Mouse (Mus musculus) midbrain, embryonic 14.5 days (tissue): ENCODE measurements at regions not wholly inside any gene's neighbourhood (a gene's known extent, or its start where the extent isn't known, plus 50 kb on each side); places are given as distances from the start of the nearest gene placed in this dataset.

Experiments used
- ATAC-seq: fragments of 200-750 bp; cut with Nextera tagmentation; 2 replicates; pipeline ENCODE4 v1.8.0; 2017; ENCODE audit warnings: moderate number of reproducible peaks, moderate library complexity; ENCODE audit not compliant: low FRiP score, low TSS enrichment
- DNase-seq: peaks from one replicate; pipeline ENCODE4 v3.0.0-alpha.2; 2015
- H3K27ac ChIP-seq: fragments of 300-500 bp; sonication (generic); replicated peaks from 2 replicates; pipeline ENCODE4 v1.5.1; 2014; ENCODE audit warnings: mild to moderate bottlenecking, low read depth, low read length, moderate library complexity
- H3K27me3 ChIP-seq: fragments of 300-500 bp; sonication (generic); 2 replicates; pipeline ENCODE4 v1.6.1; 2014; ENCODE audit warnings: low read length, control low read depth, mixed read lengths; ENCODE audit not compliant: control insufficient read depth, insufficient read depth
- H3K36me3 ChIP-seq: fragments of 300-500 bp; sonication (generic); 2 replicates; pipeline ENCODE4 v1.6.1; 2014; ENCODE audit warnings: low read length, control low read depth; ENCODE audit not compliant: control insufficient read depth, insufficient read depth
- H3K4me1 ChIP-seq: fragments of 300-500 bp; sonication (generic); 2 replicates; pipeline ENCODE4 v1.6.1; 2014; ENCODE audit warnings: mild to moderate bottlenecking, antibody characterized with exemption, low read length, control low read depth; ENCODE audit not compliant: control insufficient read depth, insufficient read depth
- H3K4me2 ChIP-seq: fragments of 300-500 bp; sonication (generic); 2 replicates; pipeline ENCODE4 v1.6.1; 2014; ENCODE audit warnings: mild to moderate bottlenecking, low read length, moderate library complexity
- H3K4me3 ChIP-seq: fragments of 300-500 bp; sonication (generic); replicated peaks from 2 replicates; pipeline ENCODE4 v1.5.1; 2014; ENCODE audit warnings: low read depth, low read length
- H3K9ac ChIP-seq: fragments of 300-500 bp; sonication (generic); replicated peaks from 2 replicates; pipeline ENCODE4 v1.6.1; 2014; ENCODE audit warnings: mild to moderate bottlenecking, low read length, moderate library complexity
- H3K9me3 ChIP-seq: fragments of 300-500 bp; sonication (generic); 2 replicates; pipeline ENCODE4 v1.6.1; 2016; ENCODE audit warnings: low read length, control low read depth, mixed read lengths; ENCODE audit not compliant: control insufficient read depth
- WGBS: fragments of 180-500 bp; shearing (Covaris S2); extraction: QIAGEN DNeasy Blood & Tissue Kit; methylation state at CpG from one replicate; pipeline ENCODE4 v1.1.7; 2014; 5-methylcytosine and 5-hydroxymethylcytosine counted together

DNA sequence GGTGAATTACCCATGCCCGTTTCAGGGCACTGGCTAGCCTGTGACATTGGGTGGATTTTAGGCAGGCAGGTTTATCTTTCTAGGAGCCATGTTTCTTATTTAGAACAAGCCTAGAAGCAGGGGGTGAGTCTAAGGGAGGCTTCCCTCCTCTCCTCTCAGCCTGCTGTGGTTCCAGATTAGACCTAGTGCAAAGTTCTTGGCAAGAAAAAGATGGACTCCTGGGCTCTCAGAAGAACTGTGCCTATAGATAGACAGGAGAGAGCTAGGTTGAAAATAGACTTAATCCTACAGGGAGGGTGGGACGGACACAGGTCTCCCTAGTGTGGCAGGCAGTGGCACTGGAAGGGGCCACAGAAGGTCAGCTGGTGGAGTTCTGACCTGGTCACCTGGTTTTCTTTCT, 95.3 kb downstream of the Chst1 start:
- Histone ChIP-seq H3K4me2 (no peak overlapping the region), H3K9me3 (no peaks in the 10 kb centered on the region), H3K4me1 (0 out of 2 replicates have a peak, but pooled peaks cover under 1% of the 10 kb centered on the region), H3K27me3 (no peaks in the 10 kb centered on the region), H3K27ac (no peak overlapping the region), H3K9ac (no peak overlapping the region), H3K36me3 (no peaks in the 10 kb centered on the region), H3K4me3 (no peak overlapping the region)
- no peak for DNase-seq
- 85% methylated on average over 2 of the region's 2 CpGs for WGBS
- no peak for ATAC-seq

DNA sequence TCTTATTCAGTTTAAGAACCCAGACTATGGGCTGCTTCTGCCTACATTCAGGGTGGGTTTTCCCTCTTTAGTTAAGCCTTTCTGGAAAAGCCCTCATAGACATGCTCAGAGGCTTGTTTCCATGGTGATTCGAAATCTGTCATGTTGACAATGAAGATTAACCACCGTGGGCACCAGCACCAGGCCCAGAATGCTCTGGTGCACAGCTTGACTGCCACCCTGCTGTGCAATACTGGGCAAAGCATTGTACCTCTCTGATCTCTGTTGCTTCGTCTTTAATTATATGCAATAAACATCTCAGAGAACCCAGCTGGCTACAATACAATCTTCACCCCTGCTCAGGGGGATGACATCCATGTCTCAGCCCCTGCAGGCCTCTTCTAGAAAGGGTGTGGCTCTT, 96.4 kb downstream of the Chst1 start:
- Histone ChIP-seq H3K9me3 (no peaks in the 10 kb centered on the region), H3K27ac (no peak overlapping the region), H3K9ac (no peak overlapping the region), H3K36me3 (no peaks in the 10 kb centered on the region), H3K4me2 (no peak overlapping the region), H3K4me1 (no peaks in the 10 kb centered on the region), H3K27me3 (no peaks in the 10 kb centered on the region), H3K4me3 (no peak overlapping the region)
- 12% methylated on average over 3 of the region's 3 CpGs for WGBS
- ATAC-seq (0 out of 2 replicates have a peak, but pooled peaks have one; percentile 24), DNase-seq (peak; percentile 58)

DNA sequence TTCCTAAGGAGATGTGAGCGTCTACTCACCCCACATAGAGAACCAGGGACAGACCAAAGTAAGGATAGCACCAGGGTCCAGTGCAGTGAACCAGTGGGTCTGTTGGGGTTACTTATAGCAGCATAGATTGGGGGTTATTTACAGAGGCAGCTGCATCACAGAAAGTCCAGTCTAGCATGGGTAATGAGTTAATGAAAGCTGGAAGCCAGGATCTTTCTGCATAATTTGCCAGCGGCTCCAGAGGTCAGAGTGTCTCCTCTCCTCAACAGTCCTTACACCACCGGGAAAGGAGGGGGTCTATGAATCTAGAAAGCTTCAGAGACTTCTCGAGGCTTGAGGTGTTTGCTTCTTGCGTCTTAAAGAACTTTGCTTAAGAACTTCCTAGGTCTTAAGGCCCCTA, 98.2 kb downstream of the Chst1 start:
- H3K4me3 ChIP-seq: no peak overlapping the region
- 78% methylated on average over 5 of the region's 5 CpGs for WGBS
- H3K36me3 ChIP-seq: no peaks in the 10 kb centered on the region
- no peak overlapping the region for H3K9ac ChIP-seq
- no peak overlapping the region for H3K4me2 ChIP-seq
- no peaks in the 10 kb centered on the region for H3K9me3 ChIP-seq
- H3K27ac ChIP-seq: no peak overlapping the region
- no peaks in the 10 kb centered on the region for H3K27me3 ChIP-seq
- peaks cover 8% of the 10 kb centered on the region; the same call in 1 of the 2 replicates for H3K4me1 ChIP-seq
- ATAC-seq (no peak), DNase-seq (no peak)

DNA sequence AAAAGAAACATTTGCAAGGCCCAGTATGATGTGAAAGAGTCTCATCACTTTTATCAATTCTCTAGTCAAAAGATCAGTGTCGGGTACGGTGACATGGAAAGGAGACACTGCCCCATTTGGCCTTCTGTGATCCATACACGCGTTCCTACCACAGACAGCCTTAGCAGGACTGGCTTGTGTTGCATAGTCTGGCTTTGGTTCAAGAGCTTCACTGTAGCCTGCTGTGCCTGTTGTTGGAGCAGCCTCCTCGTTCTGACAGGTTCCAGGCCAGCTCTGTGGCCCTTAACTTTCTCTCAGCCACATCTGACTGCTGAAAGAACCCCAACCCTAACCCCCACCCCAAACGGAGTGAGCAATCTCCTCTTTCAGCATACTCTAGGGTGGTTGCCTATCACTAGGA, 99.9 kb downstream of the Chst1 start:
- WGBS: 88% methylated on average over 6 of the region's 6 CpGs
- no peaks in the 10 kb centered on the region for H3K9me3 ChIP-seq
- no peaks in the 10 kb centered on the region for H3K27me3 ChIP-seq
- no peak overlapping the region for H3K27ac ChIP-seq
- ATAC-seq: no peak
- DNase-seq: no peak
- H3K4me1 ChIP-seq: peaks cover 8% of the 10 kb centered on the region; the same call in 1 of the 2 replicates
- no peaks in the 10 kb centered on the region for H3K36me3 ChIP-seq
- no peak overlapping the region for H3K4me3 ChIP-seq
- H3K4me2 ChIP-seq: no peak overlapping the region
- no peak overlapping the region for H3K9ac ChIP-seq

DNA sequence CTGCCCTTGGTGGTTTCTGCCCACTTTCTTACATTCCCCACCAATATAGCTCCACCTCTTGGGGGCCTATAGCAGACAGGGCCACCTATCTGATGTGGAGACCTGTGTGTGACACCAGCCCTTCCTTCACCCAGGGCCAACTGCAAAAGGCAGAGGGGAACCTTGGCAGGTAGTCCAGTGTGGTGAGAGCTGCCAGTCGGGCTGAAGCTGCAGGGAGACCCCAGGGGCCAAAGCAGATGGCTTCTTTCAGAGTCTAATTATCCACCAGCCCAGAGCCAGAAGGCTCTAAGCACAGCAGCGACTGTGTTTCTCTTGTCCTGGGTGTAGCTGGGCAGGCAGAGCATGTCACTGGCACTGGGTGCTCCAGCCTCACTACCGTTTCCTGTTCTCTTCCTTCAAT, 104.5 kb downstream of the Chst1 start:
- H3K27ac ChIP-seq: no peak overlapping the region
- 49% methylated on average over 3 of the region's 3 CpGs for WGBS
- H3K36me3 ChIP-seq: no peaks in the 10 kb centered on the region
- DNase-seq (no peak), ATAC-seq (no peak)
- no peaks in the 10 kb centered on the region for H3K9me3 ChIP-seq
- no peak overlapping the region for H3K4me2 ChIP-seq
- H3K27me3 ChIP-seq: no peaks in the 10 kb centered on the region
- no peak overlapping the region for H3K9ac ChIP-seq
- peaks cover 8% of the 10 kb centered on the region; the same call in 1 of the 2 replicates for H3K4me1 ChIP-seq
- H3K4me3 ChIP-seq: no peak overlapping the region

DNA sequence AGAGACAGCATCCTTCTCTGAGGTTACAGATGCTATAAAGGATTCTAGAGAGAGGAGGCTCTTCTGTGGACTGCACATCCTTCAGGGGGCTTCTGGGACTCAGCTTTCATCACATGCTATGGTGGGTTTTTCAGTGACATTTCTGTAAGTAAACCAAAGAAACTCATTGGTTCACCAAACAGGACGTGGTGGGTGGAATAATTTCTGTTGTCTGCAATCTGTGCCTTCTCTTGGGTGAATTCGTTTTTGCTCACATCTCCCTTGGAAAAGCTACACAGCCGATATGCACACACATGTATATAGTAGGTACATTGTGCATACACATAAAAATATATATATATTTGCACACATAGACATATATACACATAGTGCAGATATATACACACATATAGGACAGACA, 110.2 kb downstream of the Chst1 start:
- no peaks in the 10 kb centered on the region for H3K9me3 ChIP-seq
- no peak for DNase-seq
- H3K9ac ChIP-seq: no peak overlapping the region
- peaks cover 29% of the 10 kb centered on the region for H3K4me1 ChIP-seq
- no peak overlapping the region for H3K27ac ChIP-seq
- ATAC-seq: no peak
- WGBS: 84% methylated on average over 3 of the region's 3 CpGs
- no peaks in the 10 kb centered on the region for H3K27me3 ChIP-seq
- H3K4me2 ChIP-seq: no peak overlapping the region
- no peaks in the 10 kb centered on the region for H3K36me3 ChIP-seq
- H3K4me3 ChIP-seq: no peak overlapping the region

DNA sequence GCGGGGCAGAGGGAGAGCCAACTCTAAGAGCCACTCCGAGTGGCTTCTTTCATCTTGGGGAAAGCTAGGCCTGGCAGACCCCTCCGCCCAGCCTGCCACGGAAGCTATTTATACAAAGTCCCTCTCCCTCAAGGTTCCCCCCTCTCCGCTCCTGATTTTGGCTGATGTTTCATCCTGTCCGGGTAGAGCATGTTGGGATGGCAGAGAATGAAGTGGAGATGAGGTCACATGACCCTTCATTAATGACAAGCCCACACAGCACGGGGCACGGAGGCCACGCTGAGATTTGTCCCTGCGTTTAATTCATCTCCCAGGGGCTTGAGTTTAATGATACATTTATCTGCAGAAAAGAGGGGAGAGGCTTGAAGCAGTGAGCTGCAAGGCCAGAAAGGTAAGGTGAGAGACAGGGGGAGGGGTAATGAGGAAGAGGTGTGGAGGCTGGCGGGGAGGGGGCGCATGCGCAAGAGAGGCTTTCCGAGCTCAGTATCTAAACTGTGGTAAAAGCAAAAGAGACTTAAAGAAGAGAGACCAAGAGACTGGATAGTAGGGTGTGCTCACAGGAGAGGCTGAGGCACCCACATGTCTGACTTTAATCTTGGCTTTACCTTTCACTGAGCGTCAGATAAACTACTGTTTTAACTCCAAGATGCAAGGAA, 111.7 kb downstream of the Chst1 start:
- WGBS: 36% methylated on average over 15 of the region's 15 CpGs
- peaks cover 29% of the 10 kb centered on the region for H3K4me1 ChIP-seq
- no peaks in the 10 kb centered on the region for H3K36me3 ChIP-seq
- no peak overlapping the region for H3K9ac ChIP-seq
- no peak overlapping the region; the same call in 1 of the 2 replicates for H3K27ac ChIP-seq
- peak; percentile 64 for DNase-seq
- H3K9me3 ChIP-seq: no peaks in the 10 kb centered on the region
- H3K4me2 ChIP-seq: no peak overlapping the region
- no peaks in the 10 kb centered on the region for H3K27me3 ChIP-seq
- H3K4me3 ChIP-seq: no peak overlapping the region
- ATAC-seq: peak; percentile 22; the same call in 1 of the 2 replicates

DNA sequence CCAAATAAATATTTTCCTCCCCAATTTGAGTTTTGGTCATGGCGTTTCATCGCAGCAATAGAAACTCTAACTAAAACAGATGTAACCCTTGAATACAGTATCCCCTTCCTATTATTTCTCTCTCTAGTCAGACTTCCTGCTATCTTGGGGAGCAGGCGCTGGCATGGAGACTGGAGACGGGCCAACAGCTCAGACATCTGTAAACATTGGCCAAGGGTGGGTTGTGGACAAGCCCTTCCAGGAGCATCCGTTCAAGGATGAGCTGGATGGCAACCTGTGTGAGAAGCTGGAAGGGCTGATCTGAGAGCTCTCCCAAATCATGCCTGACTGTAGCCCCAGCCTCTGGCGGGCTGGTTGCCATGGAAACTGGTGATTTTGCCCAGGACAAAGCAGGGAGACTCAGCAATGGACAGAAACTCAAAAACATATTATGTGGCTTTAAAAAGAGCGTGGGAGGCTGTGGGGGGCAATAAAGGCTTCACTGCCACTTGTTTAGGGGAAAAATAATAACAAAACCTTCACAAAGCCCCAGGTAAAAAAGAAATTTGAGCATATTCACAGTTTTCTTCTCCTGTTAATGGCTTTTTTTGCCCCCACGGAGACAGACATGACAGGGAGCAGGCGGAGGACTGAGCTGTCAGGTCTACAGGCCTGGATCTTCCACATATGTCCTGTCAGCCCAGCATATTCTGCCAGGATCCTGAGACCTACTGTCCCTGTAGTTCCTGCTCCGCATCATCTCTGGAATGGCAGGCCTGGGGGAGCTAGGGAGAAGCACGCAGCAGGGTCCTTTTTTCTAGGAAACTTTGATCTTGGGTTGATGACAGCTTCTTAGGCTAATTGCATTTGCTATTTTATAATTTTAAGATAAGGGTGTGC, 113.0 kb downstream of the Chst1 start:
- peak; percentile 69 for ATAC-seq
- peaks cover 29% of the 10 kb centered on the region for H3K4me1 ChIP-seq
- peak; percentile 89 for DNase-seq
- peak overlapping the region; percentile 87 for H3K27ac ChIP-seq
- H3K9me3 ChIP-seq: no peaks in the 10 kb centered on the region
- H3K4me2 ChIP-seq: no peak overlapping the region
- 33% methylated on average over 11 of the region's 11 CpGs for WGBS
- H3K4me3 ChIP-seq: no peak overlapping the region
- H3K36me3 ChIP-seq: no peaks in the 10 kb centered on the region
- H3K27me3 ChIP-seq: no peaks in the 10 kb centered on the region
- peak overlapping the region; percentile 18; the same call in 1 of the 2 replicates for H3K9ac ChIP-seq
